Mouse (Mus musculus) left cerebral cortex, adult 2 months (tissue): ENCODE results near the gene Wdr43. TPM values are rescaled to one million over a fixed set of nuclear protein-coding genes. Genes with fewer than 3 reads are reported as not detected.

Experiments used
- DNase-seq, 2 experiments: peaks; one replicate each; pipeline ENCODE4 v3.0.0; 2021 to 2022; ENCODE audit warnings: low spot score in 2 of 2, mixed read lengths in 1 of 2; ENCODE audit errors: extremely low spot score in 1 of 2
- H3K27ac ChIP-seq: fragments of 200-600 bp; 2 replicates; pipeline ENCODE4 v1.8.1; 2022
- H3K4me3 ChIP-seq: fragments of 200-600 bp; 2 replicates; pipeline ENCODE4 v1.8.1; 2022
- CTCF ChIP-seq: fragments of 200-600 bp; IDR thresholded peaks from 2 replicates; pipeline ENCODE4 v1.8.1; 2022; ENCODE audit warnings: antibody characterized with exemption, mild to moderate bottlenecking, moderate library complexity
- intact Hi-C: fragments of 180-260 bp; cut with DNase I; formaldehyde crosslinking; loops from one replicate; pipeline ENCODE4 v1.15.1; 2025
- total RNA-seq, 2 experiments: library from RNA; stranded (reverse); gene quantifications; 2 replicates each; pipeline ENCODE4 v1.2.3; 2021

The Wdr43 gene
- total RNA-seq, 2 experiments from 2014 or later, result 26.8 to 27.8 TPM

DNA sequence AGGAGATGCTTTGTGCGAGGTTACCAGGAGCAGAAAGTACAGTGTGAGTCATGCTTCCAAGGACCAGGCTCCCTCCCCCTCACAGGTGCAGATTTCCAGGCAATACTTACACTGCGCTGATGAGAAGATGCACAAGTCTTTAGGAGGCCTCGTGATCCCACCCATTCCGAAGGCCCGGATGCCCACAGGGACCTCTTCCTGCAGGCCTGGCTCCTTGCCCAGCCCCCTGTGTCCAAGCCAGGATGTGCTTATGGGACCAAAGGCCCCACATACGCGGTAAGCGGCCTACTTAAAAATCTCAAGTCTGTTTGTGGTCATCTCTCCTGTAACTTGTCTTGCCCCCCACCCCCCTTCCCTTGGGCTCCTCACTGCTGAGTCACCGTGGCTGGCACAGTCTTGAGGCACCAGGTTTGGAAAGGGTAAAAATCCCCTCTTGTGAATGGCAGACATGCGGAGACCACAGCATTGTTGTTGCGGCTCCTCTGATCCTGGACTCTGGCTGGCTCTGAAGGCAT, 75.7 kb downstream of the Wdr43 start:
- Histone ChIP-seq H3K27ac (peak overlapping the region; percentile 25; the same call in 1 of the 2 replicates), H3K4me3 (no peak overlapping the region)
- DNase-seq, result peak; percentile 36 to 50

DNA sequence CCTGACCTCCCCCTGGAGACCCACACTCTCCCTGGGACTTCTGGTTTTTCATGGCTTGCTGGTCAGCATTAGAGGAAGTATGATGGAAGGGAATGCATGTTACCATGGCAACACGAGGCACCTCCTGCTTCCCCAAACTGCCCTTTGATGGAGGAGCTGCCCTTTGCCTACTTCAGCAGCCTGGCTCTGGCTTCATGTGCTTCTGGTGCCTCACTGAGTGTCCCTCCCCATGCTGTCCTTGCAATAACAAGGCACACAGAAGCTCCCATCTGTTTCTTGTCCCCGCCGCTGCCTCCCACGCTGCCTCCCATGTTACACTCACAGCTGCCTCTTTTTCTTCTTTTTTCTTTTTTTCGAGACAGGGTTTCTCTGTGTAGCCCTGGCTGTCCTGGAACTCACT, 77.6 kb downstream of the Wdr43 start:
- TF ChIP-seq CTCF, result no peak
- intact Hi-C loops, result loop anchor here (2.0 kb wide), 3 partner anchors 21 to 89 kb away; no protein-coding TSS in a partner anchor
- Histone ChIP-seq H3K4me3 (no peak overlapping the region), H3K27ac (peak overlapping the region; percentile 63)
- peak; percentile 60 to 63 for DNase-seq

More for the DNA sequence above, 75.7 kb downstream of the Wdr43 start:
- TF ChIP-seq CTCF, result no peak
- intact Hi-C loops, result no loop called here

DNA sequence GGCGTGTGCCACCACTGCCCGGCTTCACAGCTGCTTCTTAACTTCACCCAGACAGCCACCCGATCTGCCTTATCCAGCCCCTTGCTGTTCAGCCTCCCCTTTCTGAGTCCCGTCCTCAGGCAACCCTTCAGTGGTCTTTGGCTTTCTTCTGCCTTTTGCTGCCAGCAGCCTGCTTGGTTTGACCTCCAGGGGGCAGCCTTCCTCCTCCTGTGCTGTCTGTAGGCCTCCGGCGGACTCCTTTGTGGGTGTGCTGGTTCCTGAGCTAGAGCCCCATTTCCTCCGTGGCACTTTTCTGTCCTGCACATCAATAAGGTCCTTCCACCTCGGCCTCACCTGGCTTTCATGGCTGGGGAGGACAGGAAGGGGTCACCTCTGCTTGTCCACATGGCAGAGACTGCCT, 78.1 kb downstream of the Wdr43 start:
- no peak for DNase-seq
- TF ChIP-seq CTCF, result peak; percentile 35
- no peak overlapping the region for H3K4me3 ChIP-seq
- intact Hi-C loops, result loop anchor here (2.0 kb wide), 3 partner anchors 21 to 89 kb away; no protein-coding TSS in a partner anchor
- peak overlapping the region; percentile 32; the same call in 1 of the 2 replicates for H3K27ac ChIP-seq

GRCm38 (mm10) chr17:71695151-71695550, 79.5 kb downstream of the Wdr43 start:
- no peak for TF ChIP-seq CTCF
- intact Hi-C loops, result no loop called here
- no peak overlapping the region for H3K4me3 ChIP-seq
- H3K27ac ChIP-seq, result no peak overlapping the region; the same call in 1 of the 2 replicates
- peak in 1 of 2 experiments; percentile 35 for DNase-seq

- intact Hi-C loops, result no loop called here
- Histone ChIP-seq H3K4me3 (no peak overlapping the region), H3K27ac (no peak overlapping the region; the same call in 1 of the 2 replicates)
- no peak for TF ChIP-seq CTCF
- no peak for DNase-seq
Measured at GRCm38 (mm10) chr17:71695716-71696315, 80.1 kb downstream of the Wdr43 start.

DNA sequence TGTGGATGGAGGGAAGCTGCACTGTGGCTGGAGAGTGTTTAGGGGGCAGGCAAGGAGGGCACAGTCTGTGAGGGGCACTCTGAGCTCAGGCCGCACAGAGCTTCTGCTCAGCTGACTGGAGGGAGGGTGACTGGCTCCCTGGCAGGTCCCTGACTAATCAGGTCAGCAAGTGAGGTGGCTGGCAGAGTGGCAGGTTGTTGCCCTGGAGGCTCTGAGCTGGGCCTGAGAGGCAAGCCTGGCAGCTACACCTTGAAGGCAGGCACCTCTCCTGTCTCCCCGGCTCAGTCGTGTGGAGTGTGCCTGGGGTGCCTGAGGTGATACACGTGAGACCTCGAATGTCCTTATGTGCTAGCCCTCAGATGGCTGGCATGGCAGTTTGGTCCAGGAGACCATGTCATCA, 80.7 kb downstream of the Wdr43 start:
- Histone ChIP-seq H3K27ac (no peak overlapping the region), H3K4me3 (no peak overlapping the region)
- DNase-seq, result no peak
- TF ChIP-seq CTCF, result no peak
- intact Hi-C loops, result no loop called here

GRCm38 (mm10) chr17:71697896-71698618, 82.4 kb downstream of the Wdr43 start:
- Histone ChIP-seq H3K27ac (no peak overlapping the region), H3K4me3 (no peak overlapping the region)
- TF ChIP-seq CTCF, result no peak
- intact Hi-C loops, result no loop called here
- no peak for DNase-seq

GRCm38 (mm10) chr17:71698619-71698956, 82.9 kb downstream of the Wdr43 start:
- intact Hi-C loops, result no loop called here
- H3K4me3 ChIP-seq, result no peak overlapping the region

GRCm38 (mm10) chr17:71705113-71705512, 89.4 kb downstream of the Wdr43 start:
- no peak for TF ChIP-seq CTCF
- intact Hi-C loops, result no loop called here
- Histone ChIP-seq H3K4me3 (no peak overlapping the region), H3K27ac (no peak overlapping the region)
- DNase-seq, result no peak

More at GRCm38 (mm10) chr17:71698619-71698956, 82.9 kb downstream of the Wdr43 start:
- H3K27ac ChIP-seq, result no peak overlapping the region
- no peak for DNase-seq
- TF ChIP-seq CTCF, result no peak

DNA sequence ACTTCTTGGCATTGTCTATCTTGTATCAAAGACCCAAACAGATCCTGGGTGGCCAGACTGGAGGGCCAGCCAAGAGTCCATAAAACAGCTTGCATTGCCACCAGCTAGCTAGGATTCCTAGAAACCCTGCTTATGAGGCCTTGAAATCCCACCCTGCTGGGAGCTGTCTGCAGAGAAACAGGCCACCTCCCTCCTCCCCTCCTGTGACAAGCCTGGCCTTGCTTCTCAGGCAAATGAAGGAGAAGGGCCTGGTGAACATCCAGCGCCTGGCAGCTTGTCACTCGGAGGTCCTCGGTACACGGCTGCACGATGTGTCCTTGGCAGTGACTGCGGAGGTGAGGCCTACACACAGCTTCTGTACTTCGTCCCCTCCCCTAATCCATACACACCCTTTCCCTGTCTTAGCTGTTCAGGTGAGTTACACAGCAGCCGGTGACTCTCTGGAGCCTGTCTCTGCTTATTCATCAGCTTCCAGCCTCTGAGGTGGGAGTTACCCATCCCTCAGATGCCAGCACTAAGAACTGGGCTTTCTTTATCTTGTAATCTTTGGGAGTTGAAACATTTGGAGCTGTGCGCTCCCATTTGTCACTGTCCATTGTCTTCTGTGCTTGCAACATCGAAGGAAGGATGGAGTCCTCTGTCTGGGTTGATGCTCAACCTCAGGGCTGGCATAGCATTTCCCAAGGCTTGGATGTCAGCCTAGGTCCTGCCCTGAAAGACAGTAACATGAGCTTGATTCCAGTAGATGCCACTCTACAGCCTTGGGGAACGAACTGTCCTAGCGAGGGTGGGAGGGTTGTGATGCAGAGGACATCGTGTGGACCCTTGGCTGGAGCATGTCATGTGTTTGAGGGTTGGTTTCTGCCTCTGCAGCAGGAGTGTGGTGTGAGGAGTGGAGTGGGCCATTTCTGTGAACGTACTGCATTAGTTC, 90.1 kb downstream of the Wdr43 start:
- no peak for TF ChIP-seq CTCF
- DNase-seq, result no peak
- no peak overlapping the region for H3K4me3 ChIP-seq
- H3K27ac ChIP-seq, result no peak overlapping the region
- intact Hi-C loops, result no loop called here

DNA sequence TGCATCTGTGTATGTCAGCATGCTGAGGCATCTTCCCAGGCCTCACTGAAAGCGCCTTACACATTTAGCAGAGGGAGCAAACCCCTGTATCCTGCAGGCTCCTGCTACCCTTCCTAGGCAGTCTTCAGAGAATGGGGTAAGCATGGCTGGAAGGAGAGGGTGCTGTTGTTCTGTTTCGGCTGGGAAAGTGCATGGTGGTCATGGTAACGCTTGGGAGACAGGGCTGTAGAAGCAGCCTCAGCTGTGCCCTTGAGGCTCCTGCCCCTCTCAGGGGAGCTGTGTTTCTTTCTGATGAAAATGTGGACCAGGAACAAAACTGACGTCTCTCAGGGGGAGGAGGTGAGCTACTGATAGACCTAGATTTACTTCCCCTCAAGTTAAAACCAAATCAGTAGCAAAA, 92.0 kb downstream of the Wdr43 start:
- no peak for TF ChIP-seq CTCF
- intact Hi-C loops, result no loop called here
- Histone ChIP-seq H3K4me3 (no peak overlapping the region), H3K27ac (no peak overlapping the region)
- no peak for DNase-seq

Other genes starting within 250 kb of the Wdr43 start
- gene Gm4707, start 156.0 kb upstream of the Wdr43 start, total RNA-seq, result 1 to 10 TPM; 1.5 to 4.4 TPM
- 10 to 100 TPM; 32.5 to 34.5 TPM for gene Smchd1, start 140.6 kb upstream of the Wdr43 start, total RNA-seq
- gene Ndc80, start 89.0 kb upstream of the Wdr43 start, total RNA-seq, result under 1 TPM; 0.45 to 0.47 TPM
- gene Spdya, start 63.8 kb upstream of the Wdr43 start, total RNA-seq, result 1 to 10 TPM; 1.6 to 2.4 TPM
- gene Togaram2, start 57.4 kb downstream of the Wdr43 start, total RNA-seq, result 1 to 10 TPM; 3.3 to 3.8 TPM
- under 1 TPM; 0.32 to 0.33 TPM for gene Pcare, start 137.0 kb downstream of the Wdr43 start, total RNA-seq
- gene Clip4, start 152.6 kb downstream of the Wdr43 start, total RNA-seq, result 10 to 100 TPM; 71.9 to 74.0 TPM